Mouse (Mus musculus) mesoderm, embryonic 11.5 days (tissue): ENCODE data around the gene Rbfox1.

Experiments used
- DNase-seq: peaks from one replicate; pipeline ENCODE4 v3.0.0-alpha.2; 2012; ENCODE audit warnings: low read depth, low spot score

The Rbfox1 gene

GRCm38 (mm10) chr16:7017310-7017709, 1132.2 kb downstream of the Rbfox1 start:
- no peak for DNase-seq

- no peak for DNase-seq
Measured at GRCm38 (mm10) chr16:7034231-7034630, 1149.1 kb downstream of the Rbfox1 start.

GRCm38 (mm10) chr16:7036566-7036965, 1151.4 kb downstream of the Rbfox1 start:
- DNase-seq = no peak

- no peak for DNase-seq
Measured at GRCm38 (mm10) chr16:7036988-7037387, 1151.8 kb downstream of the Rbfox1 start.

GRCm38 (mm10) chr16:7038639-7039260, 1153.6 kb downstream of the Rbfox1 start:
- DNase-seq = no peak

- DNase-seq = no peak
Measured at GRCm38 (mm10) chr16:7039404-7040367, 1154.5 kb downstream of the Rbfox1 start.

GRCm38 (mm10) chr16:7040691-7041090, 1155.5 kb downstream of the Rbfox1 start:
- no peak for DNase-seq

- DNase-seq = no peak
Measured at GRCm38 (mm10) chr16:7047421-7047820, 1162.3 kb downstream of the Rbfox1 start.

GRCm38 (mm10) chr16:7049162-7049971, 1164.2 kb downstream of the Rbfox1 start:
- peak; percentile 66 for DNase-seq

- peak; percentile 60 for DNase-seq
Measured at GRCm38 (mm10) chr16:7050945-7051344, 1165.8 kb downstream of the Rbfox1 start.

- DNase-seq = no peak
Measured at GRCm38 (mm10) chr16:7051991-7052390, 1166.8 kb downstream of the Rbfox1 start.

- DNase-seq = no peak
Measured at GRCm38 (mm10) chr16:7052408-7052807, 1167.3 kb downstream of the Rbfox1 start.

- DNase-seq = no peak
Measured at GRCm38 (mm10) chr16:7057789-7058188, 1172.6 kb downstream of the Rbfox1 start.

GRCm38 (mm10) chr16:7058556-7058955, 1173.4 kb downstream of the Rbfox1 start:
- DNase-seq = no peak

- DNase-seq = no peak
Measured at GRCm38 (mm10) chr16:7059596-7059995, 1174.4 kb downstream of the Rbfox1 start.

- no peak for DNase-seq
Measured at GRCm38 (mm10) chr16:7060864-7061263, 1175.7 kb downstream of the Rbfox1 start.

- no peak for DNase-seq
Measured at GRCm38 (mm10) chr16:7062512-7062911, 1177.4 kb downstream of the Rbfox1 start.

- DNase-seq = no peak
Measured at GRCm38 (mm10) chr16:7067109-7067508, 1182.0 kb downstream of the Rbfox1 start.

- DNase-seq = no peak
Measured at GRCm38 (mm10) chr16:7069599-7069998, 1184.4 kb downstream of the Rbfox1 start.

- DNase-seq = no peak
Measured at GRCm38 (mm10) chr16:7074786-7075185, 1189.6 kb downstream of the Rbfox1 start.

GRCm38 (mm10) chr16:7075749-7076148, 1190.6 kb downstream of the Rbfox1 start:
- DNase-seq = no peak

GRCm38 (mm10) chr16:7076305-7076704, 1191.2 kb downstream of the Rbfox1 start:
- DNase-seq = no peak
